Mouse (Mus musculus) kidney, adult 2 months (tissue): ENCODE measurements around the gene Odf3. TPM values are rescaled to one million over a fixed set of nuclear protein-coding genes. Genes with fewer than 3 reads are reported as not detected.
"Not testable (repeated sequence)": the region's sequence is repeated elsewhere in the genome, so short reads cannot be mapped to it uniquely, and the experiment has no call there.

Experiments used
- DNase-seq: peaks from one replicate; pipeline ENCODE4 v3.0.0; 2021
- H3K27ac ChIP-seq: fragments of 200-500 bp; 2 replicates; pipeline ENCODE4 v1.5.1; 2012; ENCODE audit warnings: low read depth, low read length, control low read depth, inconsistent platforms; ENCODE audit not compliant: insufficient read depth
- H3K27me3 ChIP-seq: fragments of 200-500 bp; replicated peaks from 2 replicates; pipeline ENCODE4 v1.6.1; 2012; ENCODE audit warnings: mild to moderate bottlenecking, moderate library complexity, low read length, inconsistent platforms; ENCODE audit not compliant: control insufficient read depth, insufficient read depth
- H3K36me3 ChIP-seq: fragments of 200-500 bp; 2 replicates; pipeline ENCODE4 v1.6.1; 2012; ENCODE audit warnings: mild to moderate bottlenecking, moderate library complexity, low read length, inconsistent platforms; ENCODE audit not compliant: control insufficient read depth, insufficient read depth
- H3K4me1 ChIP-seq: fragments of 200-500 bp; 2 replicates; pipeline ENCODE4 v1.6.1; 2011; ENCODE audit warnings: low read length; ENCODE audit not compliant: control insufficient read depth, insufficient read depth
- H3K4me3 ChIP-seq: fragments of 200-500 bp; 2 replicates; pipeline ENCODE4 v1.5.1; 2011; ENCODE audit warnings: mild to moderate bottlenecking, low read depth, low read length, control low read depth; ENCODE audit not compliant: insufficient read depth
- CTCF ChIP-seq: fragments of 200-500 bp; conservative IDR thresholded peaks from 2 replicates; pipeline ENCODE4 v1.5.1; 2011; ENCODE audit warnings: low read depth, mild to moderate bottlenecking, control low read depth, low read length, moderate library complexity, mixed read lengths; ENCODE audit not compliant: insufficient read depth, insufficient read length
- POLR2A ChIP-seq: fragments of 200-500 bp; IDR thresholded peaks from one replicate; pipeline ENCODE4 v1.6.1; 2011; ENCODE audit warnings: low read depth, low read length, control low read depth
- WGBS: fragments of 180-500 bp; shearing (Covaris S2); methylation state at CpG from one replicate; pipeline ENCODE4 v1.1.7; 2018; 5-methylcytosine and 5-hydroxymethylcytosine counted together
- polyA plus RNA-seq: library from polyadenylated mRNA; depleted of rRNA; stranded (reverse); fragments of >200 nt; gene quantifications from 2 replicates; pipeline ENCODE4 v1.2.3, GENCODE M21; 2012

The Odf3 gene
- polyA plus RNA-seq, 1 experiment = 0.06 TPM

DNA sequence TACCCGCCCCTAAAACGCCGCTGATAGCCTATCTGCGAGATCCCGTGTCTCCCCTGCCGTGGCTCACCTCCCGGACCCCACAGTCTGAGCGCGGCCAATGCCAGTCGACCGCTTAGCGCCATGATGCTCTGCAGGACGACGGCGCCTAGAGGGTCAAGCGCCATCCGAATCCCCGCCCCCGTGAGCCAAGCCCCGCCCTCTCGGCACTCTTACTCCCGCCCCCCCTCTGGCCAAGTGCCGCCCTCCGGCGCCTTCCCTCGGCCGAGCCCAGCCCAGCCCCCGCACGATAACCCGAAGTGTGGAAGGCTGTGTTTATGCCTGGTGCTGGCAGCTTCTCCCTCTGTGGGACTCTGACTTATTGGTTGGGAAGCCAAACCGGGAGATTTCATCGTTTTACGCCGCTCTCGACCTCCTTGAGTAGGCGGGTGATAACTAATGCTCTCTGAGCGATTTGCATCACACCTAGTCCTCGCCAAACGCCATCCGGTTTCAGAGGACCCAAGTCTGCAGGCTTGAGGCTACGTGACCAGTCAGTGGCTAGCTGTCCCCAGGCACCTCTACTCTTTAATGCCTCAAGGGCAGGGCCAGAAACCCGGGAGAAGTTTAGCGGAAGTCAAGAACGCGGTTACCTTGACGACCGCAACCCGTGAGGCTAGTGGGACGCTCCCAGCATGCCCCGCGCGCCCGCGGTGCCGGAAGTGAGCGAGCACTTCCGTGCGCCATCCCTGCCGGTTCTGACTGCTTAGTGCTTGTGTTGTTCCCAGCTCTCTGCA lies 34.3 kb downstream of the Odf3 start, which contains the start of the genes Psmd13 and Sirt3:
Gene Psmd13, plus strand, starts transcription at position 273 of the 773 bp plus-strand sequence.
Gene Sirt3, minus strand, starts transcription at position 614 of the 773 bp plus-strand sequence.
- peak; percentile 97 for DNase-seq
- Histone ChIP-seq H3K4me1 (no peaks in the 10 kb centered on the region; the same call in 1 of the 2 replicates), H3K27ac (peak within 1 kb of the TSS; percentile 95), H3K36me3 (no peaks in the 10 kb centered on the region), H3K27me3 (no peaks in the 10 kb centered on the region), H3K4me3 (peak within 1 kb of the TSS; percentile 86)
- WGBS = under 1% methylated on average over 59 of the region's 59 CpGs
- TF ChIP-seq POLR2A (peak; percentile 36), CTCF (no peak)

DNA sequence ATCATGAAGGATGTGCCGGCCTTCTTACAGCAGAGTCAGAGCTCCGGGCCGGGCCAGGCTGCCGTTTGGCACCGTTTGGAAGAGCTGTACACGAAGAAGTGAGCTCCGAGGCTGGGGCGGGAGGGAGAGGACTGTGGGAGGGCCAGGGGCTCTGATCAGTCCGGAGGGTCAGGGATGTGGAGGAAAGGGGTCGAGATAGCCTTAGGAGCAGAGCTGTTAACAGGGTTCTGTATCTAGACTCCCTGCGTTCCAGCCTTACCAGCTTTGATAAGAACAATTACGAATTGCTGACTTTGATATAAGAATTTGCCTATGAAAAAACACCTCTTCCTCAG lies 34.8 kb downstream of the Odf3 start:
- WGBS = under 1% methylated on average over 12 of the region's 12 CpGs
- no peaks in the 10 kb centered on the region; the same call in 1 of the 2 replicates for H3K4me1 ChIP-seq
- peak overlapping the region; percentile 86 for H3K4me3 ChIP-seq
- no peak for DNase-seq
- TF ChIP-seq CTCF = no peak
- TF ChIP-seq POLR2A = no peak
- H3K27ac ChIP-seq = no peak overlapping the region; the same call in 1 of the 2 replicates
- H3K27me3 ChIP-seq = no peaks in the 10 kb centered on the region
- H3K36me3 ChIP-seq = no peaks in the 10 kb centered on the region

DNA sequence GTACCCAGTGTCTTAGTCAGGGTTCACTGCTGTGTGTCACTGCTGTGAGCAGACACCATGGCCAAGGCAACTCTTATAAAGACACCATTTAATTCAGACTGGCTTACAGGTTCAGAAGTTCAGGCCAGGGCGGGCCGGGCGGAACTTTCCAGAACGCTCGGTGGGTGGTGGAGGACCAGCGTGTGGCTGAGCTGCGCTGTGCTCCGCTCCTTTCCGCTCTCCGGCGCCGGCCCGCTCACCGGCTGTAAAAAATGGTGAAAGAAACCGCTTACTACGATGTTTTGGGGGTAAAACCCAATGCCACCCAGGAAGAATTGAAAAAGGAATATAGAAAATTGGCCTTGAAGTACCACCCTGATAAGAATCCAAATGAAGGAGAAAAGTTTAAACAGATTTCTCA lies 43.0 kb downstream of the Odf3 start:
- H3K36me3 ChIP-seq, H3K4me1 ChIP-seq, H3K27ac ChIP-seq, DNase-seq, H3K4me3 ChIP-seq, H3K27me3 ChIP-seq: not testable (repeated sequence)
- 94% methylated on average over 16 of the region's 16 CpGs for WGBS

DNA sequence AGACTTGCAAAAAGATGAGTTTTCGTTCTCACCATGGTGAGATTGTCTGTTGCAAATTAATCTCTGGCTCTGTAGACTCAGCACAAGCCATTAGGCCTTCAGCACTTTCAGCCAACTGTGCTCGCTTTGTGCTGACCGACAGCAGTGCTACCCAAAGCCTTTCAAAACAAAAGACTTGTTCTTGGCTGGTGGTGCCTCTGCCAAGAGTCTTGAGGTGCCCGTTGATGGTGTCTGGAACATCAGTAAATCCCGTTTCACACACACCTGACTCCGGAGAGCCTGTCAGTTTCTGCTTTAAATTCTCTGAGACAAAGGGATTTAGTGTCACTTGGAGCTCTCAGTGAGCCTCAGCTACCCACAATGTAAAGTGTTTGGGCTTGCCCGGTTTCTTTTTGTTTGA lies 46.4 kb downstream of the Odf3 start:
- WGBS = 85% methylated on average over 7 of the region's 7 CpGs
- H3K36me3 ChIP-seq = peaks cover 5% of the 10 kb centered on the region; the same call in 1 of the 2 replicates
- no peak overlapping the region for H3K27ac ChIP-seq
- no peak for DNase-seq
- no peak overlapping the region for H3K4me3 ChIP-seq
- no peaks in the 10 kb centered on the region for H3K4me1 ChIP-seq
- TF ChIP-seq CTCF (no peak), POLR2A (no peak)
- H3K27me3 ChIP-seq = no peaks in the 10 kb centered on the region

DNA sequence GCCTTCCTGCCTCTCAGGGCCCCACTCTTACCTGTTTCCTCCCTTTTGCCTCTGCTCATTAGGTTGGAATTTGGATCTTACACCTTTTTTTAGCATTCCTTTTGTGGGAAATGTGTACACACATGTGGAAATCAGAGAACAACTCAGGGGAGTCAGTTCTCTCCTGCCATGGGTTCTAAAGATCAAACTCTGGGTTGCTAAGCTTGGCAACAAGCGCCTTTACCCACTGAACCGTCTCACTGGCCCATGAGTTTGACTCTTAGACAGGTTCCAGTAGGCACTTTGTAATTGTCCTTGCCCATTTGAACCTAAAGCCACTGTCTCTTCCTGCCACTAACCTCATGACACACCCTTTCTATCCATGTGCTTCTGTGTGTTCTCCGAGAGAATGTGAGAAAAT lies 47.0 kb downstream of the Odf3 start:
- TF ChIP-seq CTCF (no peak), POLR2A (no peak)
- DNase-seq = peak; percentile 65
- Histone ChIP-seq H3K36me3 (peaks cover 5% of the 10 kb centered on the region; the same call in 1 of the 2 replicates), H3K4me1 (no peaks in the 10 kb centered on the region), H3K4me3 (no peak overlapping the region), H3K27me3 (no peaks in the 10 kb centered on the region), H3K27ac (no peak overlapping the region)
- 73% methylated on average over 3 of the region's 3 CpGs for WGBS

DNA sequence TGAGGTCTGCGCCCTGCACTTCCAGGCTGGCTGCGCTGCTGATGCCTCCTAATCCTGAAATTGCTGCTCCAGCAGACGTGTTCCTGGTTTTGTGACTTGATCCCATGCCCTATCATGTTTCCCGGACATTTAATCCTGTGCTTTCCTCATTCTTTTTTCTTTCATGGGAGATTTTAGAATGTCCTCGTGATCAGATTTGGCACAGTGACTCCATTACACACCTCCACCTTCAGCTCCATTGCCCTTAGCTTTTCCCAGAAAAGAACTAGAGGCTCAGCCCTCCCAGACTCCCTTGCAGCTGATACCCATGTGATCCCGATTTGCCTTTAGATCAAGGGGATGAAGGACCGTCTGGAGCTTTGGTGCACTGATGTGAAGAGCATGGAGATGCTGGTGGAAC lies 50.3 kb downstream of the Odf3 start:
- H3K27me3 ChIP-seq = no peaks in the 10 kb centered on the region
- WGBS = 80% methylated on average over 7 of the region's 7 CpGs
- DNase-seq = no peak
- no peaks in the 10 kb centered on the region for H3K4me1 ChIP-seq
- H3K27ac ChIP-seq = no peak overlapping the region
- no peak overlapping the region for H3K4me3 ChIP-seq
- TF ChIP-seq POLR2A (no peak), CTCF (no peak)
- H3K36me3 ChIP-seq = no peaks in the 10 kb centered on the region

DNA sequence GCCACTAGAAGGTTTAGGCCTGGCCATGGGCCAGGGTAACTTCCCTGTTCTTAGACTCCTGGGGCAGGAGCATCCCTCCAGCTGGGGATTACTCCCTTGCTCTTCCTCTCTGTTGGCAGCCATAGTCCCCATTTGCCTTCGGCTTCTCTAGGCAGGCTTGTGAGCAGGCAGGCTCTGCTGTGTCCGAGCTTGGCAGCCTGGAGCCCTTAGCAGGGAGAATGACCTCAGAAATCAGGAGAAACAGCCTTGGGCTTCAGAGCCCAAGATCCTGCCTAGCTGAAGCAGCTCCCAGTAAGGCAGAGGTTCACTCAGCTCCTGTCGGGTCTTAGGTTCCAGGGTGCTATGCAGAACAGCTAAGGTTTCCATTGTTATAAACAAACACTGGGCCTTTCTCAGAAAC lies 51.5 kb downstream of the Odf3 start:
- TF ChIP-seq CTCF (no peak), POLR2A (no peak)
- peaks cover 2% of the 10 kb centered on the region; the same call in 1 of the 2 replicates for H3K4me1 ChIP-seq
- H3K4me3 ChIP-seq = no peak overlapping the region
- no peak overlapping the region for H3K27ac ChIP-seq
- no peaks in the 10 kb centered on the region for H3K36me3 ChIP-seq
- DNase-seq = no peak
- WGBS = 90% methylated on average over 3 of the region's 3 CpGs
- no peaks in the 10 kb centered on the region for H3K27me3 ChIP-seq
